ENCODE assay signal across 8 mouse cellular contexts in the genomic region with DNA sequence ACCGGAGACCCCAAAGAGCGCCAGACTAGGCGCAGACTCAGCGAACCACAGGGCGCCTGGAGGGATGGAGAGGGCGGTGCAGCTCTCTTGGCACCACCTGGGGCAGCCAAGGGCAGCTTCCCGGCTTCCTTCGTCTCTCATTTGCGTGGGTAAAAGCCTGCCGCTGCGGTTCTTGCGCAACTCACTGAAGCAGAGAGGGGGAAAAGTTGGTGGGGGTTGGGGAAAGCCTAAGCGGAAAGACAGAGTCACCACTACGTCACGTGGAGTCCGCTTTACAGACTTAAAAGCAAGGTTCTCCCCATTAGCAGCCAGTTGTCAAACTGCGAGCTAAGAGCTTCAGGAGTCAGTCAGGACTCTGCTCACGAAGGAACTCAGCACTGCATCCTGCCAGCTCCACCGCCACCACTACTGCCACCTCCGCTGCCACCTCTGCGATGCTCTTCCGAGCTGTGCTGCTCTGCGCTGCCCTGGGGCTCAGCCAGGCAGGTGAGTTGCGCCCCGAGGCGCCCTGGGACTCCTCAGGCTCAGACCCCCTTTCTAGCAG. TPM values are rescaled to one million over a fixed set of nuclear protein-coding genes. Genes with fewer than 3 reads are reported as not detected.
DNase-seq lines count a peak whose midpoint lies in the region; ATAC-seq and TF ChIP-seq lines count a peak whose summit lies in the region.

Ptgs2 (plus strand) TSS at position 242 of the 544 bp plus-strand sequence.

- no peak within 1 kb of the TSS for H3K27ac ChIP-seq in forebrain, postnatal 0 days (ENCODE audit: low read depth, low read length)

- ATAC-seq in forebrain, postnatal 0 days, result peak; percentile 87
- peak; percentile 94 for ATAC-seq in hematopoietic stem cell, adult 5-6 weeks (replicated peaks in 1 of 2; ENCODE audit: insufficient read depth in 1 of 2, low FRiP score in 2 of 2, low TSS enrichment in 1 of 2, low read depth in 1 of 2, poor library complexity in 2 of 2, severe bottlenecking in 2 of 2)

- H3K36me3 ChIP-seq in forebrain, postnatal 0 days (ENCODE audit: insufficient read depth), result no peaks in the 10 kb centered on the region

- WGBS in forebrain, postnatal 0 days, result 4% methylated on average over 26 of the region's 26 CpGs

- peak within 1 kb of the TSS; percentile 43 for H3K4me3 ChIP-seq in forebrain, postnatal 0 days (ENCODE audit: low read depth, low read length)

- H3K4me2 ChIP-seq in forebrain, postnatal 0 days (ENCODE audit: low read depth), result peak within 1 kb of the TSS; percentile 94

- peak; percentile 33; the same call in 1 of the 2 replicates for TF ChIP-seq CTCF in forebrain, postnatal 0 days (IDR thresholded peaks at IDR 0.05; ENCODE audit: low read depth)

- DNase-seq in 416B (ENCODE audit: low read depth), result peak; percentile 98
- DNase-seq in adrenal gland, postnatal 14 days, result peak; percentile 55
- peak; percentile 46 for DNase-seq in forebrain, postnatal 0 days
- DNase-seq in layer of hippocampus, postnatal 25 days (ENCODE audit: extremely low spot score in 1 of 2, low spot score in 1 of 2), result peak; percentile 37 to 42
- peak; percentile 66 for DNase-seq in lung, postnatal 25 days (ENCODE audit: low spot score)
- DNase-seq in ovary, postnatal 10 days (ENCODE audit: low spot score), result peak; percentile 3
- DNase-seq in urinary bladder, postnatal 14 days (ENCODE audit: low spot score), result peak; percentile 67

- no peaks in the 10 kb centered on the region for H3K4me1 ChIP-seq in forebrain, postnatal 0 days (ENCODE audit: insufficient read depth)

- peak within 1 kb of the TSS; percentile 40 for H3K9ac ChIP-seq in forebrain, postnatal 0 days

- H3K27me3 ChIP-seq in forebrain, postnatal 0 days (ENCODE audit: insufficient read depth, low read length), result no peaks in the 10 kb centered on the region

- H3K9me3 ChIP-seq in forebrain, postnatal 0 days (ENCODE audit: low read length), result no peaks in the 10 kb centered on the region

RNA-seq across cellular contexts. Expression of gene Ptgs2, which starts in this region (rescaled TPM):
- total RNA-seq in adrenal gland, postnatal 14 days (2021), result 0.30 and 2.3 TPM in 2 replicates
- total RNA-seq in forebrain, postnatal 0 days (2014; rRNA removed), result 0.23 and 0.24 TPM in 2 replicates
- polyA plus RNA-seq in forebrain, postnatal 0 days (2015; fragmentation: Nextera tagmentation; extraction: Ambion mirVana), result 0.08 and 0.21 TPM in 2 replicates
- total RNA-seq in hematopoietic stem cell, adult 5-6 weeks (2017), result 17.3 and 20.3 TPM in 2 replicates
- total RNA-seq in layer of hippocampus, postnatal 25 days (2021), result 10 to 100 TPM; 16.5 to 18.5 TPM

Comparison
In these comparisons a context has a peak if more than half of its experiments do, and no peak if none do; other contexts are left out.
1. Peak in DNase-seq, ATAC-seq, H3K4me3 ChIP-seq, H3K9ac ChIP-seq and H3K4me2 ChIP-seq in forebrain, postnatal 0 days; RNA of the gene not detected or under 1 TPM.
2. DNase-seq: peak in every context shown above with its lines; median percentile 98 in 416B; 67 in urinary bladder, postnatal 14 days; 66 in lung, postnatal 25 days; 55 in adrenal gland, postnatal 14 days; 46 in forebrain, postnatal 0 days; 40 in layer of hippocampus, postnatal 25 days; 3 in ovary, postnatal 10 days.